Mouse (Mus musculus) spleen, postnatal 4 days (tissue): ENCODE measurements around the gene Olfr1228.

Source experiments
- DNase-seq, 2 experiments: peaks; one replicate each; pipeline ENCODE4 v3.0.0; 2022; ENCODE audit warnings: low spot score in 2 of 2

Gene Olfr1228

DNA sequence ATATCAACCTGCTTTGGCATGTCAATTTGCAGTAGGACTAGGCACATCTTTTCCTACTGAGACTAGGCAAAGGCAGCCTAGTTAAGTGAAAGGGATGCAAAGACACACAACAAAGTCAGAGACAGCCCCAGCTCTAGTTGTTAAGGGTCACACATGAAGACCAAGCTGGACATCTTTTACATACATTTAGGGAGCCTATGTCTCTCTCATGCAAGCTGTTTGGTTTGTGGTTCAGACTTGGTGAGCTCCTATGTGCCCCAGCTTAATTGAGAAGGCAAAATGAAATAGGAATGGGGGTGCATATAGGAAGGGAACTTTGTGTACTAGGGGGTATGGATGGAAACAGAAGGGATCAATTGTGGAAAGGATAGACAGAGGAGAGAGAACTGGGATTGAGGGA, at the start of gene Olfr1228:
TSS of gene Olfr1228 (minus strand) at position 101 of the 400 bp plus-strand sequence.
- no peak for DNase-seq

DNA sequence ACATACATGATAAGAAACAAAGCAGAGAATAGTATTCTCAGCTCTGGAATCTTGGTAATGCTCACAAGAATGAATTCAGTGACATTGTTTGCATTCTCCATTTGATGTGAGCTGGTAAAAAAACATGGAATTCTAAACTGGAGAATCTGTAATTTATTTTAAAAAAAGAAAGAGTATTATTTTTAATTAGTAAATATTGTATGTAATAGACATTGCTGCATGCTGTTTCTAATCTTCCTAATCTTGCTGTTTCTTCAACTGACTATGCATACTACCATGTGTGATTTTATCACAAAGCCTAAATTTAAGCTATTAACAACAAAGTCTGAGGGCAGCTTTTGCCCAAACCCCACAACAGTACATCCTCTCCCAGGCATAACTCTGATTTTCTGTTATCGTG, 43.3 kb upstream of the Olfr1228 start, which contains the start of gene Olfr1230:
TSS of gene Olfr1230 (minus strand) at position 101 of the 400 bp plus-strand sequence.
- no peak for DNase-seq

DNA sequence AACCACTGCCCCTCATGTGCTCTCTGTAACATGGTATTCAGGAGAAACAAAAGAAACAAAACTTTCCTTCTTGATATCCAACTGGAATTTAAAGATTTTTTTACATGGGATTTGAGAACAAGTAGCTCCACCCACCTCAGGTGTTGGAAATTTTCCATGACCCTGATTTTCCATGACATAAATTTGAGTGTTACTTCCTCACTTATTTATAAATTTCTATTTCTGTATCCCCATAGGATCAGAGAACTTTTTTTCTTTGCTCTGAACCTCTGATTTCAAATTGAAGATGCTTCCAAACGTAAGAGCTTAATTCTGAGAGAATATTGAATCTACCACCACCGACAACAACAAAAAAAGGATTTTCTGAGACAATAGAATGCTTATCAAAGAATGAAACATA, 34.1 kb upstream of the Olfr1228 start, which contains the start of gene Olfr1229:
TSS of gene Olfr1229 (minus strand) at position 101 of the 400 bp plus-strand sequence.
- no peak for DNase-seq

DNA sequence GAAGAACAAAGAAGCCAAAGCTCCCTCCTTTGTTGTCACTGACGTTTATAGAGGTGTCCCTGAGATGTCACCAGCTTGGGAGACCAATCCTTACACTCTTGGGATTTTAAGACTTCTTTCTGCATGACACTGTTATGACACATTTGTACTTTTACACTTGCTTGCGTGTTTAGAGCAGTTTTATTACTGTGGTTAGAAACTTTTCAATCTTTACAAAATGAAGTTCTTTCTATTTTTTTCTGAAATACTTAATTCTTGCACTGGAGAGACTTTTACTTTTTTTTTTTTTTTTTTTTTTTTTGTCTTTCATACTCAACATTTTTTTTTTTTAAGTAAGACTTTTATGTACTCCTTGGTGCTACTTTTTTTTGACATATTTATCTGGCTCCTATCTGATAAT, 53.9 kb downstream of the Olfr1228 start, which contains the start of gene Olfr1226:
TSS of gene Olfr1226 (minus strand) at position 101 of the 400 bp plus-strand sequence.
- no peak for DNase-seq
